Mouse (Mus musculus) left cerebral cortex, adult 18-20 months (tissue): ENCODE measurements around the gene 3110009E18Rik. TPM values are rescaled to one million over a fixed set of nuclear protein-coding genes. Genes with fewer than 3 reads are reported as not detected.
A peak's percentile ranks its signal among the peaks of the same experiment; 100 is the strongest.

Experiments used
- DNase-seq, 2 experiments: peaks; one replicate each; pipeline ENCODE4 v3.0.0; 2021 to 2022; ENCODE audit warnings: low spot score in 2 of 2, mixed read lengths in 1 of 2
- total RNA-seq, 2 experiments: library from RNA; stranded (reverse); gene quantifications; 2 replicates each; pipeline ENCODE4 v1.2.3; 2021

Gene 3110009E18Rik
- total RNA-seq, 2 experiments from 2014 or later: 5.3 to 5.6 TPM

- DNase-seq: no peak
These were observed 18.0 kb downstream of the 3110009E18Rik start for GRCm38 (mm10) chr1:120138923-120139540.

- no peak for DNase-seq
These were observed 19.2 kb downstream of the 3110009E18Rik start for GRCm38 (mm10) chr1:120140144-120140693.

- DNase-seq: peak in 1 of 2 experiments; percentile 16
These were observed 21.6 kb downstream of the 3110009E18Rik start for GRCm38 (mm10) chr1:120142551-120142950.

GRCm38 (mm10) chr1:120145527-120146216, 24.7 kb downstream of the 3110009E18Rik start:
- no peak for DNase-seq

GRCm38 (mm10) chr1:120146994-120147393, 26.0 kb downstream of the 3110009E18Rik start:
- DNase-seq: peak in 1 of 2 experiments; percentile 26

GRCm38 (mm10) chr1:120154232-120154631, 33.2 kb downstream of the 3110009E18Rik start:
- peak in 1 of 2 experiments; percentile 48 for DNase-seq

GRCm38 (mm10) chr1:120155325-120155724, 34.3 kb downstream of the 3110009E18Rik start:
- DNase-seq: peak in 1 of 2 experiments; percentile 50

GRCm38 (mm10) chr1:120158474-120159127, 37.6 kb downstream of the 3110009E18Rik start:
- no peak for DNase-seq

GRCm38 (mm10) chr1:120161502-120161901, 40.5 kb downstream of the 3110009E18Rik start:
- no peak for DNase-seq

GRCm38 (mm10) chr1:120162616-120163015, 41.6 kb downstream of the 3110009E18Rik start:
- DNase-seq: no peak

GRCm38 (mm10) chr1:120168016-120168415, 47.0 kb downstream of the 3110009E18Rik start:
- no peak for DNase-seq

GRCm38 (mm10) chr1:120168674-120169073, 47.7 kb downstream of the 3110009E18Rik start:
- DNase-seq: no peak

GRCm38 (mm10) chr1:120170307-120170706, 49.3 kb downstream of the 3110009E18Rik start:
- no peak for DNase-seq

- peak; percentile 31 to 43 for DNase-seq
These were observed 51.0 kb downstream of the 3110009E18Rik start for GRCm38 (mm10) chr1:120171819-120172521.

- no peak for DNase-seq
These were observed 54.0 kb downstream of the 3110009E18Rik start for GRCm38 (mm10) chr1:120174991-120175390.

- DNase-seq: no peak
These were observed 55.3 kb downstream of the 3110009E18Rik start for GRCm38 (mm10) chr1:120176313-120176712.

GRCm38 (mm10) chr1:120177141-120177540, 56.2 kb downstream of the 3110009E18Rik start:
- no peak for DNase-seq

GRCm38 (mm10) chr1:120186204-120186603, 65.2 kb downstream of the 3110009E18Rik start:
- no peak for DNase-seq

- DNase-seq: no peak
These were observed 65.7 kb downstream of the 3110009E18Rik start for GRCm38 (mm10) chr1:120186655-120187054.

GRCm38 (mm10) chr1:120187059-120187458, 66.1 kb downstream of the 3110009E18Rik start:
- no peak for DNase-seq

GRCm38 (mm10) chr1:120189206-120189605, 68.2 kb downstream of the 3110009E18Rik start:
- DNase-seq: no peak
